Mouse (Mus musculus): Measurements from ENCODE around the gene Plek2. TPM values are rescaled to one million over a fixed set of nuclear protein-coding genes. Genes with fewer than 3 reads are reported as not detected.

Gene Plek2
- total RNA-seq, 2 experiments from 2014 or later: 0.23 TPM; not detected in 1

- DNase-seq (ENCODE audit: low spot score in 2 of 2): no peak
- TF ChIP-seq CTCF (conservative IDR thresholded peaks at IDR 0.05): no peak
- no peak overlapping the region for H3K27ac ChIP-seq
Observed at GRCm38 (mm10) chr12:78922058-78922457, 15.3 kb upstream of the Plek2 start.

GRCm38 (mm10) chr12:78921421-78921820 lies 14.7 kb upstream of the Plek2 start:
- TF ChIP-seq CTCF (conservative IDR thresholded peaks at IDR 0.05): no peak
- H3K4me3 ChIP-seq: no peak overlapping the region
- no peak for DNase-seq (ENCODE audit: low spot score in 2 of 2)
- H3K27ac ChIP-seq: no peak overlapping the region

More at GRCm38 (mm10) chr12:78922058-78922457, 15.3 kb upstream of the Plek2 start:
- no peak overlapping the region for H3K4me3 ChIP-seq

DNA sequence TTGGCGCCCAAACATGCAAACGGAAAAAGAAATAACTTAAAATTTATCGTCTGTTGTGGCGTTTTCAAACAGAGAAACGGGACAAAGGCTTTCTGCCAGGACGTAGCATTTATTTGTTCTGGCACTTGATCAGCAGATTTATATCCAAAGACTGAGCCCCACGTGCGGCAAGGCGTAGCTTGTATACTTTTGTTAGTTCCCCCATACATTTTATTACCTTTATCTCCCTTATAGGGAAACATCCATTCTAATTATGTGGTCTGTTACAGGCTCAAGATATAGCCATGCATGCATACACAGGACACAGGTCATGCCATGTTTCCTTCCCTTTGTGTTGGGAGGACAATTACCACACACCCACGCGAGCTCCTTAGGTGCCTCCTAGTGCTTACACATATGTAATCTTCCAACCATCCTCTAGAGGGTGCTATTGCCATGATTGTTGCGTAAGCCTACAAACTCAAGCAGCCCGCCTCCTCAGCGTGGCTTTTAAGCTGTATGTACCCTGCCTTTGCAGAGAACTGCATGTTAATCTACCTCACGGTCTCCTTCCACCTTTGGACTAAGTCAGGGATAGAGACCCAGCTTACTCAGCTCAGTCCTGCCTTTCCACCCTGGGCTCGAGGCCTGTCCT lies 12.4 kb upstream of the Plek2 start:
- H3K27ac ChIP-seq: no peak overlapping the region
- TF ChIP-seq CTCF (conservative IDR thresholded peaks at IDR 0.05): peak; percentile 95
- H3K4me3 ChIP-seq: no peak overlapping the region
- peak; percentile 75 for DNase-seq (ENCODE audit: low spot score in 2 of 2)

GRCm38 (mm10) chr12:78918227-78919078 lies 11.7 kb upstream of the Plek2 start:
- peak; percentile 91 for TF ChIP-seq CTCF (conservative IDR thresholded peaks at IDR 0.05)
- DNase-seq (ENCODE audit: low spot score in 2 of 2): peak; percentile 78 to 81
- no peak overlapping the region; the same call in 1 of the 2 replicates for H3K4me3 ChIP-seq
- H3K27ac ChIP-seq: no peak overlapping the region

DNA sequence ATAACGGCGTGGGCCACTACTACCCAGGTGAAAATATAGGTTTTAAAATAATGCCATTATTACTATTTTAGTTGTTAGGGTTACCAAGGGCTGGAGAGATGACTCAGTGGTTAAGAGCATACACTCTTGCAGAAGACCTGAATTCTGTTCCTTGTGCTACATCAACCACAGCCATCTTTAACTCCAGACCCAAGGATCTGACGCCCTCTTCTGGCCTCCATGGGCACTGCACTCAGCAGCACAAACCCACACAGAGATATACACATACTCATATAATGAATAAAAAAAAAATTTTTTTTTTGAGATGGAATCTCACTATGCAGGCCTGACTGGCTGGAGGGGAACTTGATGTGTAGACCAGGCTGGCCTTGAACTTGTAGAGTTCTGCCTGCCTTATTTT lies 9.5 kb upstream of the Plek2 start:
- no peak for DNase-seq (ENCODE audit: low spot score in 2 of 2)
- Histone ChIP-seq H3K4me3 (no peak overlapping the region), H3K27ac (no peak overlapping the region)
- peak; percentile 41 for TF ChIP-seq CTCF (conservative IDR thresholded peaks at IDR 0.05)

DNA sequence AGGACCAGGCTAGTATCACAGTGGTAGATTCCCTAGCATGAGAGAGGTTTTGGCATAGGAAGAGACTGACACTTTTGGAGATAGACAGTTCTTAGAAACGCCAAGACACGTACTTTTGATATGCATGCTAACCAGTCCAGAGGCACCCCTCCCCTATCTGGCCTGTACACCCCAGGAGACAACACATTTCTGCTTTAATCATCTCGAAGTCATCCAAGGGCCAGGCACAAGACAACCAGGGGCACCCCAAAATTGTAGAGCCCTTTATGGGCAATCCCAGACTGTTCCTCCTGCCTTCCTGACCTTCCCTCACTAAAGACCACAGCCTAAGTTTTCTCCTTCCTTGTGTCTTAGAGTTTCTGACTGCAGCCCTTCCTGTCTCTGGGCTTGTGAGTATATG lies 8.8 kb upstream of the Plek2 start:
- no peak overlapping the region for H3K4me3 ChIP-seq
- H3K27ac ChIP-seq: no peak overlapping the region
- no peak for TF ChIP-seq CTCF (conservative IDR thresholded peaks at IDR 0.05)
- DNase-seq (ENCODE audit: low spot score in 2 of 2): no peak

- DNase-seq (ENCODE audit: low spot score in 2 of 2): no peak
- Histone ChIP-seq H3K27ac (no peak overlapping the region), H3K4me3 (no peak overlapping the region)
- TF ChIP-seq CTCF (conservative IDR thresholded peaks at IDR 0.05): no peak
Observed at GRCm38 (mm10) chr12:78914458-78914857, 7.7 kb upstream of the Plek2 start.

DNA sequence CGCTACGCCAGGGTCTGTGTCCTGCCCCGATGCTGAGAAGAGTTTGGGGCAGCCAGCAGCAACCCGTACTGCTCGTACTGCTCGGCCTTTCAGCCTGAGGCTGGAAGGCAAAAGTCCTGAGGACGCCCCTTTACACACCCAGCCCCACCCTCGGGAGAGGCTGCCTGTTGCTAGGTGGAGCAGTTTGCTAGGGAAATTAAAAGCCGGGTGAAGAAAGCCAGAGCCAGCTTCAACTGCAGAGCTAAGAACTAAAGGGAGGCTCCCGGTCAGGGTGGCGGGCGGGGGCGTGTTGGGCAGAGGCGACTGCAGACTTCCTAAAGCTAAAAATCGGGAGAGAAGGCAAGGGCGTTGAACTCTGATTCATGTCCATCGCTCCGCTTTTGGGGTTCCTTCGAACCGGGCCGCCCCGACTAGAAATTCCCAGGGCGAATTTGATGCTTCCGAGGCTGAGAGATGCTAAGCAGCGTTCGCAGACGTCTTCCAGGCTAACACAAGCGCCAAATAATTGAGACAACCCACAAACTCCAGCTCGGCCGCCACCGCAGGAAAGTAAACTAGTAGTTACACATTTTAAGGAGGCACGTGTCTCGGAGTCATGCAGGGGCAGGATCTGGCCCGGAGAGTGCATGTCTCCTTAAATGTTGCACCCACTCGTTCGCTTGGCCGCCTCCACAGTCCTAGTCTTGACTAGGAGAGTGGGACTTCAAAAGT lies 5.1 kb upstream of the Plek2 start:
- no peak overlapping the region for H3K27ac ChIP-seq
- DNase-seq (ENCODE audit: low spot score in 2 of 2): no peak
- TF ChIP-seq CTCF (conservative IDR thresholded peaks at IDR 0.05): no peak
- H3K4me3 ChIP-seq: peak overlapping the region; percentile 47

DNA sequence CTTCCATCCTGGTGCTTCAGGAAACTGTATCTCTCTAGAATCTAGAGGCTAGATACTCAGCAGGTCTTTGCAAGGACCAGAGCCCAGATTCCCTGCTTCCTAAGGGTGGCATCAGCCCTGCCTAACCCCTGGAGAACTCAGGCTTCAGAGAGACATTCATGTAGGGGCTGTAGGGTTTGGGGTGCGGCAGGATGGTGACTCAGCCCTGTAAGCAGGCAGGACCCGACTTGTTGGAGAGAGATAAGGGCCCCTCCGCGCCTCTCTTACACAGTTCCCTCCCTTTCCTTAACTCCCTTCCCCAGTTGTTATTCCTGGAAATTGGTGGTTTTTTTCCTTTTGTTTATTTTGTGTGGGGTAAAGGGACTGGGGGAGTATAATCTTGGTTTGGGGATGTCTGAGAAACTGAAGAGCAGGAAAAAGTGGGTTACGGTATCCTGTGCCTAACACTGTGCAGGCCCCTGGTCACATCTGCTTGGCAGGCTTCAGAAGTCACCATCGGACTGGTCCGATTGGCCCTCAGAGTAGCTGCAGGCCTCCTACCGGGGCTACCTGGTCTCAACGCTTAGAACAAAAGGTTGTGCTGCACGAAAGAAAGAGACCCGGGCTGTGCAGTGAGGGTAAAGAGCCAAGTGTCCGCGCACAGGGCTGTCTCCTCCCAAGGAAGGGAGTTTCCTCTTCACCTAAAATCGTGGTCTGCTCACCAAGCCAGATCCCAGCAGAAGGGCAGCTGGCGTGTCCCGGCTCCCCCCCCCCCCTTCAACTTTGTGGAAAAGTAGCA lies 4.1 kb upstream of the Plek2 start:
- DNase-seq (ENCODE audit: low spot score in 2 of 2): no peak
- H3K4me3 ChIP-seq: no peak overlapping the region
- no peak overlapping the region for H3K27ac ChIP-seq
- TF ChIP-seq CTCF (conservative IDR thresholded peaks at IDR 0.05): no peak

GRCm38 (mm10) chr12:78908081-78908605 lies 1.4 kb upstream of the Plek2 start:
- Histone ChIP-seq H3K4me3 (no peak overlapping the region), H3K27ac (no peak overlapping the region)
- no peak for DNase-seq (ENCODE audit: low spot score in 2 of 2)
- TF ChIP-seq CTCF (conservative IDR thresholded peaks at IDR 0.05): no peak

DNA sequence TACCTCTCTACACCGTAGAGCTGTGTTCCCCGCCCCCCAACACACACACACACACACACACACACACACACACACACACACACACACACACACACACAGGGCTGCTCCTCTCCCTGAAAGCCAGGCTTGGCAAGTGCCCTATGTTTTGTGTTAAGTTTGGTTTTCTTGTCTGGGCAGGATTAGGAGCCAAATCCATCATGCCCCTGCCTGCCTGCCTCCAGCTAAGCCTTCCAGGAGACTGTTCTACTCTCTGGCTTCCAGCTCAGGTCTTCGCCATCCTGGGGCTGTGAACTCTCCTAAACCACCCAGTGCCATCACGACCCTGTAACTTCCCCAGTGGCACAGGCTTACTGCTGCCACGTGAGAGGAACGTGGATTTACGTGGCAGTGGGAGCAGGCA lies 2.3 kb downstream of the Plek2 start:
- Histone ChIP-seq H3K4me3 (no peak overlapping the region), H3K27ac (no peak overlapping the region)
- no peak for DNase-seq (ENCODE audit: low spot score in 2 of 2)
- no peak for TF ChIP-seq CTCF (conservative IDR thresholded peaks at IDR 0.05)

DNA sequence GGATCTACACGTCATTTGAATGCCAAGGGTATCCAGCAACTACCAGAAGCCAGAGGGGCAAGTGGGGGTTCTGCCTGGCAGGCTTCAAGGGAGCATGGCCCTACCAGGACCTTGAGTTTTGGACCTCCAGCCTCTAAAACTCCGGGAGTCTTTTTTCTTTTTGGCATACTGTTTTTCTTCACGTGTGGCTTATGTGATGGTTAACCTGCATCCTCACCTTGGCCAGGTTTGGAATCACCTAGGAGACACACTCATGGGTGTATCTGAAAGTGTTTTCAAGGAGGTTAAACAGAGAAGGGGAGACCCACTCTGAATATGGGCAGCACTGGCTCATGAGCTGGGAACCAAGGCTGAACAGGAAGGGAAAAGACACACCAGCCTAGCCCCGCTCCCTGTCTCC lies 3.5 kb downstream of the Plek2 start:
- TF ChIP-seq CTCF (conservative IDR thresholded peaks at IDR 0.05): no peak
- no peak overlapping the region for H3K4me3 ChIP-seq
- DNase-seq (ENCODE audit: low spot score in 2 of 2): no peak
- no peak overlapping the region for H3K27ac ChIP-seq

All from layer of hippocampus, adult 2 months (tissue).